21 mouse cellular contexts compared by ENCODE assay signal in the genomic region with DNA sequence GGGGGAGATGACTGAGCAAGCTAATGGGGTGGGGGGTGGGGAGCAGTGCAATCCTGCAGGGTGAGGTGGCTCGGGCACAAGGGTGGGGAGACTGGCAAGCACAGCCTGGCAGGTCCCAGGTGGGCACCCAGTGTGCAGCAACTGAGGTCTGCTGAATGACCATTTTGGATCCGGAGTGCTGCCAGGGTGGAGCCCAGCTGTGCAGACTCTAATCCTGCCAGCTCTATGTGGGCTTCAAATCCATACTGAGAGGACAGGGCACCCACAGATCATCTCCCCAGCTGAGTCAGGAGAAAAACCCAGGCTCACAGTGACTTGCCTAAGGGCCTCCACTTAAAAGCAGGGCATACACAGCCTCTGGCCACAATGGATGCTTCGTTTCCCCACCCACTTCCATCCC. TPM values are rescaled to one million over a fixed set of nuclear protein-coding genes. Genes with fewer than 3 reads are reported as not detected.
DNase-seq lines count a peak whose midpoint lies in the region; ATAC-seq and TF ChIP-seq lines count a peak whose summit lies in the region.
"Had no signal": no experiment of that assay in that cellular context is flagged by ENCODE, and none has a peak within 500 bp of the region (broad histone marks: within the 10 kb centered on the region; RNA-seq: fewer than 3 reads in every experiment).

No protein-coding gene starts in this region.

- TF ChIP-seq CTCF in cerebellum, adult 2 months (IDR thresholded peaks at IDR 0.05; ENCODE audit: borderline replicate concordance, insufficient read depth, low read depth, low read length): no peak
- TF ChIP-seq CTCF in hindbrain, postnatal 0 days (IDR thresholded peaks at IDR 0.05; ENCODE audit: low read depth): no peak

- WGBS in cerebellum, adult 2 months: 21% methylated on average over 3 of the region's 3 CpGs
- WGBS in hindbrain, embryonic 11.5 days: 65% methylated on average over 3 of the region's 3 CpGs
- WGBS in hindbrain, postnatal 0 days: 39% methylated on average over 3 of the region's 3 CpGs
- WGBS in neural tube, embryonic 12.5 days: 65% methylated on average over 3 of the region's 3 CpGs

- no peak for TF ChIP-seq POLR2A in cerebellum, adult 2 months (IDR thresholded peaks at IDR 0.05; ENCODE audit: borderline replicate concordance, insufficient read depth, low read length)

- DNase-seq in cerebellum, adult 2 months: peak in 1 of 2 experiments; percentile 29
- DNase-seq in hindbrain, embryonic 11.5 days (ENCODE audit: low spot score): no peak
- DNase-seq in hindbrain, postnatal 0 days (ENCODE audit: low spot score): no peak
- DNase-seq in neural tube, embryonic 10.5 days (ENCODE audit: extremely low spot score, low spot score): no peak
- no peak for DNase-seq in thymus, adult 18-20 months
- no peak for DNase-seq in spleen, postnatal 36 days (ENCODE audit: low spot score in 2 of 2)
- DNase-seq: heart, adult 11 months; heart, postnatal 14 days; kidney, adult 11 months had no signal

- no peak for ATAC-seq in cerebellum, adult (ENCODE audit: insufficient number of reproducible peaks, low FRiP score, low TSS enrichment)
- 0 out of 2 replicates have a peak, but pooled peaks have one; percentile 1 for ATAC-seq in hindbrain, embryonic 11.5 days (ENCODE audit: low FRiP score)
- no peak for ATAC-seq in hindbrain, postnatal 0 days
- 0 out of 2 replicates have a peak, but pooled peaks have one; percentile 2 for ATAC-seq in neural tube, embryonic 12.5 days (ENCODE audit: low FRiP score, low read depth)
- ATAC-seq: Patski had no signal

- no peak overlapping the region for H3K9ac ChIP-seq in hindbrain, embryonic 11.5 days (ENCODE audit: low read depth, low read length)
- no peak overlapping the region for H3K9ac ChIP-seq in hindbrain, postnatal 0 days (replicated peaks; ENCODE audit: low read length)
- 0 out of 2 replicates have a peak overlapping the region, but pooled peaks have one; percentile 29 for H3K9ac ChIP-seq in neural tube, embryonic 12.5 days

- H3K36me3 ChIP-seq in hindbrain, embryonic 11.5 days (ENCODE audit: control insufficient read depth, insufficient read depth, low read length): no peaks in the 10 kb centered on the region
- H3K36me3 ChIP-seq in hindbrain, postnatal 0 days (ENCODE audit: insufficient read depth, low read length): no peaks in the 10 kb centered on the region
- H3K36me3 ChIP-seq in neural tube, embryonic 12.5 days: no peaks in the 10 kb centered on the region

- H3K27ac ChIP-seq in cerebellum, adult 2 months (ENCODE audit: insufficient read depth, low read length): peak overlapping the region; percentile 58
- H3K27ac ChIP-seq in hindbrain, embryonic 11.5 days (ENCODE audit: low read depth, low read length): no peak overlapping the region
- H3K27ac ChIP-seq in hindbrain, postnatal 0 days: no peak overlapping the region
- H3K27ac ChIP-seq in neural tube, embryonic 12.5 days: no peak overlapping the region; the same call in 1 of the 2 replicates

- no peak overlapping the region for H3K4me3 ChIP-seq in cerebellum, adult 2 months (replicated peaks; ENCODE audit: insufficient read depth, low read depth, low read length)
- no peak overlapping the region for H3K4me3 ChIP-seq in hindbrain, embryonic 11.5 days (ENCODE audit: low read depth, low read length)
- H3K4me3 ChIP-seq in hindbrain, postnatal 0 days (ENCODE audit: low read length): no peak overlapping the region
- H3K4me3 ChIP-seq in neural tube, embryonic 12.5 days: no peak overlapping the region

- peaks cover 59% of the 10 kb centered on the region for H3K4me1 ChIP-seq in cerebellum, adult 2 months (ENCODE audit: control insufficient read depth, insufficient read depth, low read length)
- H3K4me1 ChIP-seq in hindbrain, embryonic 11.5 days (replicated peaks; ENCODE audit: control insufficient read depth, insufficient read depth, low read length): peaks cover 9% of the 10 kb centered on the region
- H3K4me1 ChIP-seq in hindbrain, postnatal 0 days (ENCODE audit: insufficient read depth, low read length): peaks cover 24% of the 10 kb centered on the region
- H3K4me1 ChIP-seq in neural tube, embryonic 12.5 days: peaks cover 32% of the 10 kb centered on the region

- H3K9me3 ChIP-seq in hindbrain, embryonic 11.5 days (ENCODE audit: control insufficient read depth, low read length): no peaks in the 10 kb centered on the region
- no peaks in the 10 kb centered on the region for H3K9me3 ChIP-seq in hindbrain, postnatal 0 days (ENCODE audit: low read length)
- H3K9me3 ChIP-seq in neural tube, embryonic 12.5 days: no peaks in the 10 kb centered on the region

- H3K4me2 ChIP-seq in hindbrain, embryonic 11.5 days (replicated peaks; ENCODE audit: low read depth, low read length): no peak overlapping the region
- no peak overlapping the region for H3K4me2 ChIP-seq in hindbrain, postnatal 0 days (ENCODE audit: low read depth, low read length)
- H3K4me2 ChIP-seq in neural tube, embryonic 12.5 days (replicated peaks): no peak overlapping the region

- H3K27me3 ChIP-seq in cerebellum, adult 2 months (ENCODE audit: control insufficient read depth, insufficient read depth, low read length): no peaks in the 10 kb centered on the region
- peaks cover 4% of the 10 kb centered on the region; the same call in 1 of the 2 replicates for H3K27me3 ChIP-seq in hindbrain, embryonic 11.5 days (ENCODE audit: control insufficient read depth, insufficient read depth, low read length)
- H3K27me3 ChIP-seq in hindbrain, postnatal 0 days (ENCODE audit: insufficient read depth, low read length): no peaks in the 10 kb centered on the region
- H3K27me3 ChIP-seq in neural tube, embryonic 12.5 days (replicated peaks): no peaks in the 10 kb centered on the region
- H3K27me3 ChIP-seq: Patski had no signal

RNA-seq across cellular contexts. Expression of gene 4930404H24Rik, which starts 15.8 kb away (rescaled TPM):
- polyA plus RNA-seq in cerebellum, adult 2 months (2012; rRNA removed): not detected in 2 replicates
- not detected in 2 replicates for polyA plus RNA-seq in hindbrain, embryonic 11.5 days (2014; fragmentation: Nextera tagmentation; extraction: Ambion mirVana)
- not detected in 2 replicates for total RNA-seq in hindbrain, postnatal 0 days (2014; rRNA removed)
- polyA plus RNA-seq in hindbrain, postnatal 0 days (2015; fragmentation: Nextera tagmentation; extraction: Ambion mirVana): not detected in 2 replicates
- not detected in 2 replicates for polyA plus RNA-seq in neural tube, embryonic 12.5 days (2016; fragmentation: Nextera tagmentation; extraction: Ambion mirVana)
- total RNA-seq: adrenal gland, adult 18-20 months; heart, postnatal 14 days; liver, adult 2 months; megakaryocyte-erythroid progenitor cell, adult 5-6 weeks; neutrophil, adult 5-6 weeks had no signal
- polyA plus RNA-seq: embryonic facial prominence, embryonic 14.5 days; frontal cortex, adult 2 months; large intestine, adult 2 months; liver, adult 2 months; lung, embryonic 16.5 days; Patski; spleen, adult 2 months had no signal

RNA-seq across cellular contexts. Expression of gene Nol4l, which starts 21.4 kb away (rescaled TPM):
- 23.1 and 24.3 TPM in 2 replicates for polyA plus RNA-seq in cerebellum, adult 2 months (2012; rRNA removed)
- polyA plus RNA-seq in hindbrain, embryonic 11.5 days (2014; fragmentation: Nextera tagmentation; extraction: Ambion mirVana): 26.0 and 26.7 TPM in 2 replicates
- total RNA-seq in hindbrain, postnatal 0 days (2014; rRNA removed): 68.3 and 80.8 TPM in 2 replicates
- polyA plus RNA-seq in hindbrain, postnatal 0 days (2015; fragmentation: Nextera tagmentation; extraction: Ambion mirVana): 23.7 and 24.2 TPM in 2 replicates
- polyA plus RNA-seq in neural tube, embryonic 12.5 days (2016; fragmentation: Nextera tagmentation; extraction: Ambion mirVana): 36.3 and 39.9 TPM in 2 replicates

Comparison
In these comparisons a context has a peak if more than half of its experiments do, and no peak if none do; other contexts are left out.
1. ATAC-seq: peak in hindbrain, embryonic 11.5 days (single experiment) and neural tube, embryonic 12.5 days (single experiment); none in cerebellum, adult (single experiment) and hindbrain, postnatal 0 days (single experiment).